Mouse (Mus musculus): Measurements from ENCODE around the gene Acap2.

DNA sequence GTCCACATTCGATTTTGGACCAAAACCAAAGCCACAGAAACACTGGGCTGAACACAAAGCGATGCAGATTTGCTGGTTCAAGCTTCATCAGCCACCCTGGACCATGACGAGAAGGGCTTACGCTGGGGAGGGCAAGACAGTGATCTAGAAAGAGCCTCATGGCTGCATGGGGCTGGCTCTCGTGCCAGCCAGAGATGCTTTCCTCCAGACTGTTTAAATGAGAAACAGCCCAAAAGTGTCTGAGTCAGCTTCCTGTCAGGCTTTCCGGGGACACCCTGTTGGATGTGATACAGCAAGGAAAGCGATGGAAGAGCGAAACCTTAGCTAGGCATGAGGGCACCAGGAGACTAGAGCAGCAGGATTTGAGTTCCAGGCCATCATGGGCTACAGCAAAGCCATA, 124.6 kb downstream of the Acap2 start:
- TF ChIP-seq CTCF (conservative IDR thresholded peaks at IDR 0.05; ENCODE audit: low read length) (no peak), POU5F1 (IDR thresholded peaks at IDR 0.05; ENCODE audit: borderline replicate concordance, low read length) (no peak), NANOG (IDR thresholded peaks at IDR 0.05; ENCODE audit: borderline replicate concordance, low read length) (no peak)

Measured in E14TG2a.4 (cell line).